Mouse (Mus musculus): ENCODE results near the gene 2010111I01Rik. TPM values are rescaled to one million over a fixed set of nuclear protein-coding genes. Genes with fewer than 3 reads are reported as not detected.

2010111I01Rik gene
- polyA plus RNA-seq, 1 experiment from 2014 or later: 146 TPM

GRCm38 (mm10) chr13:63253147-63253546 is 288.5 kb downstream of the 2010111I01Rik start:
- Histone ChIP-seq H3K27me3 (ENCODE audit: insufficient read depth, low read length) (no peaks in the 10 kb centered on the region), H3K9ac (ENCODE audit: low read depth, low read length) (no peak overlapping the region), H3K4me3 (replicated peaks; ENCODE audit: low read depth, low read length) (no peak overlapping the region), H3K27ac (peak overlapping the region; percentile 83), H3K4me1 (replicated peaks; ENCODE audit: insufficient read depth, low read length) (peaks cover 66% of the 10 kb centered on the region), H3K4me2 (ENCODE audit: low read length) (0 out of 2 replicates have a peak overlapping the region, but pooled peaks have one; percentile 3), H3K36me3 (ENCODE audit: insufficient read depth, low read length) (no peaks in the 10 kb centered on the region), H3K9me3 (replicated peaks; ENCODE audit: low read length) (no peaks in the 10 kb centered on the region)
- DNase-seq (ENCODE audit: low spot score) (no peak), ATAC-seq (replicated peaks; ENCODE audit: low FRiP score, low read depth) (no peak)
- 42% methylated on average over 5 of the region's 5 CpGs for WGBS
- TF ChIP-seq CTCF (IDR thresholded peaks at IDR 0.05; ENCODE audit: low read depth): no peak

GRCm38 (mm10) chr13:63253886-63254636 is 289.4 kb downstream of the 2010111I01Rik start:
- no peak for TF ChIP-seq CTCF (IDR thresholded peaks at IDR 0.05; ENCODE audit: low read depth)
- Histone ChIP-seq H3K4me3 (replicated peaks; ENCODE audit: low read depth, low read length) (no peak overlapping the region), H3K9me3 (replicated peaks; ENCODE audit: low read length) (no peaks in the 10 kb centered on the region), H3K4me1 (replicated peaks; ENCODE audit: insufficient read depth, low read length) (peaks cover 74% of the 10 kb centered on the region), H3K9ac (ENCODE audit: low read depth, low read length) (no peak overlapping the region), H3K4me2 (ENCODE audit: low read length) (no peak overlapping the region), H3K36me3 (ENCODE audit: insufficient read depth, low read length) (no peaks in the 10 kb centered on the region), H3K27me3 (ENCODE audit: insufficient read depth, low read length) (no peaks in the 10 kb centered on the region), H3K27ac (peak overlapping the region; percentile 83)
- no peak for ATAC-seq (replicated peaks; ENCODE audit: low FRiP score, low read depth)
- WGBS: 61% methylated on average over 7 of the region's 7 CpGs
- no peak for DNase-seq (ENCODE audit: low spot score)

DNA sequence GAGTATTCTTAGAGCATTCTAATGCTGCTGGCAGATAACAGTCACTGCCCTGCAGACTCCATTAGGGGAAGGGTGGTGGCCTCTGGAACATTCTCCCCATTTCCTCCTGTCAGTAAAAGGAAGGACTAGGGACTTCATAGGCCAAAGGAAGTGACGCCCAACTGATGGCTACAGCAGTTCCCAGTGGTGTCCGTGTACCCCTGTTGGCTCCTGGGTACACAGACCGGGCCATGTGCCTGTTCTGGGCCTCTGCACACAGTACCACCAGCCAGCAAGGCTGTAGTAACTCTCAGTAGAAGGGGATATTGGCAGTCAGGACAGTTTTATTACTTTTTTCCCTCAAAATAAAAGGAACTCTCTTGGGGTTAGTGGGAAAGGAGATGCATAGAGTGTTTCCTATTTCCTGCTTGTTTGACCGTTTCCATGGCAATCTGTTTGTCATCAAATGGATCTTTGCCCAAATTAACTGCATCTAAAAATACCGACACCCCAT is 290.9 kb downstream of the 2010111I01Rik start:
- Histone ChIP-seq H3K27ac (peak overlapping the region; percentile 83), H3K4me1 (replicated peaks; ENCODE audit: insufficient read depth, low read length) (peaks cover 72% of the 10 kb centered on the region)
- DNase-seq (ENCODE audit: low spot score): peak; percentile 80

GRCm38 (mm10) chr13:63256146-63256545 is 291.5 kb downstream of the 2010111I01Rik start:
- 21% methylated on average over 6 of the region's 6 CpGs for WGBS
- no peak overlapping the region for H3K9ac ChIP-seq (ENCODE audit: low read depth, low read length)

More for the DNA sequence above, 290.9 kb downstream of the 2010111I01Rik start:
- no peak overlapping the region for H3K9ac ChIP-seq (ENCODE audit: low read depth, low read length)
- ATAC-seq (replicated peaks; ENCODE audit: low FRiP score, low read depth): no peak; the same call in 1 of the 2 replicates
- no peak for TF ChIP-seq CTCF (IDR thresholded peaks at IDR 0.05; ENCODE audit: low read depth)
- no peaks in the 10 kb centered on the region for H3K36me3 ChIP-seq (ENCODE audit: insufficient read depth, low read length)
- 38% methylated on average over 5 of the region's 5 CpGs for WGBS
- H3K9me3 ChIP-seq (replicated peaks; ENCODE audit: low read length): no peaks in the 10 kb centered on the region
- no peak overlapping the region for H3K4me3 ChIP-seq (replicated peaks; ENCODE audit: low read depth, low read length)
- no peaks in the 10 kb centered on the region for H3K27me3 ChIP-seq (ENCODE audit: insufficient read depth, low read length)
- H3K4me2 ChIP-seq (ENCODE audit: low read length): no peak overlapping the region

GRCm38 (mm10) chr13:63256807-63257206 is 292.1 kb downstream of the 2010111I01Rik start:
- H3K4me1 ChIP-seq (replicated peaks; ENCODE audit: insufficient read depth, low read length): peaks cover 74% of the 10 kb centered on the region
- H3K9ac ChIP-seq (ENCODE audit: low read depth, low read length): no peak overlapping the region
- 0 out of 2 replicates have a peak, but pooled peaks cover 1% of the 10 kb centered on the region for H3K36me3 ChIP-seq (ENCODE audit: insufficient read depth, low read length)
- H3K9me3 ChIP-seq (replicated peaks; ENCODE audit: low read length): no peaks in the 10 kb centered on the region
- peak overlapping the region; percentile 56; the same call in 1 of the 2 replicates for H3K27ac ChIP-seq
- peak; percentile 90 for ATAC-seq (replicated peaks; ENCODE audit: low FRiP score, low read depth)
- H3K4me2 ChIP-seq (ENCODE audit: low read length): no peak overlapping the region
- DNase-seq (ENCODE audit: low spot score): peak; percentile 96
- H3K4me3 ChIP-seq (replicated peaks; ENCODE audit: low read depth, low read length): no peak overlapping the region
- peak; percentile 64 for TF ChIP-seq CTCF (IDR thresholded peaks at IDR 0.05; ENCODE audit: low read depth)
- WGBS: 24% methylated on average over 7 of the region's 7 CpGs
- no peaks in the 10 kb centered on the region for H3K27me3 ChIP-seq (ENCODE audit: insufficient read depth, low read length)

More at GRCm38 (mm10) chr13:63256146-63256545, 291.5 kb downstream of the 2010111I01Rik start:
- peak; percentile 23; the same call in 1 of the 2 replicates for ATAC-seq (replicated peaks; ENCODE audit: low FRiP score, low read depth)
- Histone ChIP-seq H3K36me3 (ENCODE audit: insufficient read depth, low read length) (no peaks in the 10 kb centered on the region), H3K27me3 (ENCODE audit: insufficient read depth, low read length) (no peaks in the 10 kb centered on the region), H3K4me3 (replicated peaks; ENCODE audit: low read depth, low read length) (no peak overlapping the region), H3K9me3 (replicated peaks; ENCODE audit: low read length) (no peaks in the 10 kb centered on the region), H3K4me1 (replicated peaks; ENCODE audit: insufficient read depth, low read length) (peaks cover 74% of the 10 kb centered on the region), H3K27ac (peak overlapping the region; percentile 83), H3K4me2 (ENCODE audit: low read length) (0 out of 2 replicates have a peak overlapping the region, but pooled peaks have one; percentile 2)
- no peak for TF ChIP-seq CTCF (IDR thresholded peaks at IDR 0.05; ENCODE audit: low read depth)
- DNase-seq (ENCODE audit: low spot score): no peak

DNA sequence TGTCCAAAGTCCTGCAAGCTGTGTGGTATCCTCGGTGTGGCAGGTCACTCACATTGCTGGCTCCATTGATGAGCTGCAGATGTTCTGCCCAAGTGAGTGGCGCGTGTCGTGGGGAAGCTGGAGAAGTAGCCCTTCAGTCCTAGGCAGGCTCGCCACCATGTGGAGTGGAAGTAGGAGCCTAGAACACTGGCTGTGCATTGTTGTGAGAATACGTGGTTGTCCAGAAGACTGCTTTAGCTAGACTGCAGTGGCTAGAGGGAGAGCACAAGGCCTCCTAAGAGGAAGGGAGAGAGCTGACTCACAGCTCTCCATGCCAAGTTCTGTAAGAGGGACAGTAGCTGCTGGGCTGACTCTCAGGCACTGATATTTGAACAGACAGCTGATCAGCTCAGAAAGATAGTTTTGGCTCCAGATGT is 293.5 kb downstream of the 2010111I01Rik start:
- no peak for ATAC-seq (replicated peaks; ENCODE audit: low FRiP score, low read depth)
- 0 out of 2 replicates have a peak, but pooled peaks cover 8% of the 10 kb centered on the region for H3K36me3 ChIP-seq (ENCODE audit: insufficient read depth, low read length)
- H3K9ac ChIP-seq (ENCODE audit: low read depth, low read length): no peak overlapping the region
- 0 out of 2 replicates have a peak overlapping the region, but pooled peaks have one; percentile 56 for H3K27ac ChIP-seq
- H3K4me1 ChIP-seq (replicated peaks; ENCODE audit: insufficient read depth, low read length): peaks cover 70% of the 10 kb centered on the region
- H3K4me2 ChIP-seq (ENCODE audit: low read length): no peak overlapping the region
- no peak for TF ChIP-seq CTCF (IDR thresholded peaks at IDR 0.05; ENCODE audit: low read depth)
- no peak overlapping the region for H3K4me3 ChIP-seq (replicated peaks; ENCODE audit: low read depth, low read length)
- WGBS: 64% methylated on average over 6 of the region's 6 CpGs
- H3K9me3 ChIP-seq (replicated peaks; ENCODE audit: low read length): no peaks in the 10 kb centered on the region
- H3K27me3 ChIP-seq (ENCODE audit: insufficient read depth, low read length): no peaks in the 10 kb centered on the region
- DNase-seq (ENCODE audit: low spot score): no peak
